Mouse (Mus musculus) ES-E14 (cell line): ENCODE data around the gene Otud7a.

Experiments used
- MAFK ChIP-seq: IDR thresholded peaks from 2 replicates; pipeline ENCODE4 v1.6.1; 2014; ENCODE audit warnings: mild to moderate bottlenecking, low read depth, low read length, inconsistent platforms; ENCODE audit not compliant: insufficient read depth
- ZC3H11A ChIP-seq: IDR thresholded peaks from 2 replicates; pipeline ENCODE4 v1.6.1; 2012; ENCODE audit warnings: low read depth, mild to moderate bottlenecking, inconsistent platforms, low read length, borderline replicate concordance
- ZNF384 ChIP-seq: IDR thresholded peaks from 2 replicates; pipeline ENCODE4 v1.6.1; 2012; ENCODE audit warnings: low read depth, low read length, inconsistent platforms

DNA sequence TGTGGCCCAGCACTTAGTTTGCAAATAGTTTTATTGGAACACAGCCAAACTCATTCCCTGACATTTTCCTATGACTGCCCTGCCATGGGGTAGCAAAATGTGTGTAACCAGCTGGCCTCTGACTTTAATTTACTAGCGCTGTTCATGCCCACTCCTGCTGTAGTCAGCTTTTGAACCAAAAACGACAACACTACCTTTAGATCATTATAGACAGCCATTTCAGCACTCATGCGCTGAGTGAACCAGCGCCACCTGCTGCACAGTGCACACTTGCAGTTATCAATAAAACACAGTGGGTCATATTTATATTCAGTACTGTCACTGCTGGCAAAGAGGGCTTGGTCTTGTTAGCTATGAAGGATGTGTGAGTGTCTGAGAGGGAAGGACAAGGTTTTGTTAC, 293.2 kb downstream of the Otud7a start:
- TF ChIP-seq ZC3H11A, result no peak
- no peak for TF ChIP-seq MAFK
- no peak for TF ChIP-seq ZNF384
